Mouse (Mus musculus): ENCODE results near the gene Ccdc62.

Gene Ccdc62

GRCm38 (mm10) chr5:123980521-123981249 lies 50.2 kb downstream of the Ccdc62 start:
- no peak for DNase-seq

- no peak for DNase-seq
These were observed 50.7 kb downstream of the Ccdc62 start for GRCm38 (mm10) chr5:123981250-123981554.

GRCm38 (mm10) chr5:123982838-123983237 lies 52.4 kb downstream of the Ccdc62 start:
- DNase-seq = no peak

GRCm38 (mm10) chr5:123985434-123985833 lies 55.0 kb downstream of the Ccdc62 start:
- no peak for DNase-seq

GRCm38 (mm10) chr5:123986925-123987324 lies 56.4 kb downstream of the Ccdc62 start:
- DNase-seq = no peak

- no peak for DNase-seq
These were observed 57.0 kb downstream of the Ccdc62 start for GRCm38 (mm10) chr5:123987511-123987910.

- DNase-seq = peak; percentile 72
These were observed 59.7 kb downstream of the Ccdc62 start for GRCm38 (mm10) chr5:123989941-123990885.

- no peak for DNase-seq
These were observed 60.8 kb downstream of the Ccdc62 start for GRCm38 (mm10) chr5:123991321-123991720.

GRCm38 (mm10) chr5:123992193-123992637 lies 61.7 kb downstream of the Ccdc62 start:
- DNase-seq = peak; percentile 67

- peak; percentile 94 for DNase-seq
These were observed 62.3 kb downstream of the Ccdc62 start for GRCm38 (mm10) chr5:123992794-123993193.

- DNase-seq = peak; percentile 50
These were observed 63.0 kb downstream of the Ccdc62 start for GRCm38 (mm10) chr5:123993263-123994036.

GRCm38 (mm10) chr5:123994468-123994867 lies 64.0 kb downstream of the Ccdc62 start:
- peak; percentile 45 for DNase-seq

- DNase-seq = no peak
These were observed 64.9 kb downstream of the Ccdc62 start for GRCm38 (mm10) chr5:123995388-123995787.

GRCm38 (mm10) chr5:123996194-123996593 lies 65.7 kb downstream of the Ccdc62 start:
- peak; percentile 54 for DNase-seq

- DNase-seq = no peak
These were observed 66.2 kb downstream of the Ccdc62 start for GRCm38 (mm10) chr5:123996695-123997094.

GRCm38 (mm10) chr5:123997211-123997751 lies 66.8 kb downstream of the Ccdc62 start:
- no peak for DNase-seq

- DNase-seq = no peak
These were observed 67.3 kb downstream of the Ccdc62 start for GRCm38 (mm10) chr5:123997811-123998210.

- no peak for DNase-seq
These were observed 67.9 kb downstream of the Ccdc62 start for GRCm38 (mm10) chr5:123998370-123998769.

- peak; percentile 95 for DNase-seq
These were observed 70.3 kb downstream of the Ccdc62 start for GRCm38 (mm10) chr5:124000824-124001223.

GRCm38 (mm10) chr5:124001274-124001673 lies 70.8 kb downstream of the Ccdc62 start:
- DNase-seq = no peak

- no peak for DNase-seq
These were observed 72.4 kb downstream of the Ccdc62 start for GRCm38 (mm10) chr5:124002876-124003275.

- DNase-seq = no peak
These were observed 72.9 kb downstream of the Ccdc62 start for GRCm38 (mm10) chr5:124003375-124003774.

Data from lung, postnatal 14 days (tissue).